Mouse (Mus musculus): ENCODE data around the gene Wbp4. TPM values are rescaled to one million over a fixed set of nuclear protein-coding genes. Genes with fewer than 3 reads are reported as not detected.

Wbp4 gene
- polyA plus RNA-seq, 2 experiments, result 22.6 to 44.1 TPM

GRCm38 (mm10) chr14:79507846-79508245 is 26.5 kb upstream of the Wbp4 start:
- Histone ChIP-seq H3K27me3 (ENCODE audit: control insufficient read depth, insufficient read depth, low read length) (no peaks in the 10 kb centered on the region), H3K4me3 (replicated peaks; ENCODE audit: low read length) (no peak overlapping the region), H3K36me3 (ENCODE audit: control insufficient read depth, insufficient read depth, low read length) (no peaks in the 10 kb centered on the region), H3K4me1 (ENCODE audit: control insufficient read depth, insufficient read depth, low read length) (0 out of 2 replicates have a peak, but pooled peaks cover 5% of the 10 kb centered on the region), H3K4me2 (replicated peaks; ENCODE audit: low read depth, low read length, severe bottlenecking) (no peak overlapping the region), H3K27ac (replicated peaks; ENCODE audit: low read depth, low read length) (0 out of 2 replicates have a peak overlapping the region, but pooled peaks have one; percentile 10), H3K9me3 (ENCODE audit: control insufficient read depth, low read length) (no peaks in the 10 kb centered on the region), H3K9ac (ENCODE audit: low read depth, low read length, severe bottlenecking) (no peak overlapping the region)
- 32% methylated on average over 1 of the region's 1 CpGs for WGBS
- no peak for ATAC-seq (ENCODE audit: low FRiP score, low read depth)
- no peak for TF ChIP-seq POLR2A (IDR thresholded peaks at IDR 0.05; ENCODE audit: borderline replicate concordance, extremely low read depth, insufficient read depth, insufficient read length)
- peak; percentile 8 for DNase-seq (ENCODE audit: low spot score)

- TF ChIP-seq POLR2A (IDR thresholded peaks at IDR 0.05; ENCODE audit: borderline replicate concordance, extremely low read depth, insufficient read depth, insufficient read length), result no peak
- no peaks in the 10 kb centered on the region for H3K9me3 ChIP-seq (ENCODE audit: control insufficient read depth, low read length)
- 0 out of 2 replicates have a peak, but pooled peaks cover 5% of the 10 kb centered on the region for H3K4me1 ChIP-seq (ENCODE audit: control insufficient read depth, insufficient read depth, low read length)
- no peak for ATAC-seq (ENCODE audit: low FRiP score, low read depth)
- H3K27me3 ChIP-seq (ENCODE audit: control insufficient read depth, insufficient read depth, low read length), result no peaks in the 10 kb centered on the region
- no peak overlapping the region for H3K27ac ChIP-seq (replicated peaks; ENCODE audit: low read depth, low read length)
- 66% methylated on average over 9 of the region's 9 CpGs for WGBS
- no peak overlapping the region for H3K4me2 ChIP-seq (replicated peaks; ENCODE audit: low read depth, low read length, severe bottlenecking)
- H3K4me3 ChIP-seq (replicated peaks; ENCODE audit: low read length), result no peak overlapping the region
- no peak for DNase-seq (ENCODE audit: low spot score)
- no peaks in the 10 kb centered on the region for H3K36me3 ChIP-seq (ENCODE audit: control insufficient read depth, insufficient read depth, low read length)
- H3K9ac ChIP-seq (ENCODE audit: low read depth, low read length, severe bottlenecking), result no peak overlapping the region
Measured at GRCm38 (mm10) chr14:79506207-79506606, 24.9 kb upstream of the Wbp4 start.

- Histone ChIP-seq H3K9me3 (ENCODE audit: control insufficient read depth, low read length) (no peaks in the 10 kb centered on the region), H3K27ac (replicated peaks; ENCODE audit: low read depth, low read length) (no peak overlapping the region), H3K27me3 (ENCODE audit: control insufficient read depth, insufficient read depth, low read length) (no peaks in the 10 kb centered on the region), H3K36me3 (ENCODE audit: control insufficient read depth, insufficient read depth, low read length) (no peaks in the 10 kb centered on the region), H3K4me3 (replicated peaks; ENCODE audit: low read length) (no peak overlapping the region), H3K4me1 (ENCODE audit: control insufficient read depth, insufficient read depth, low read length) (0 out of 2 replicates have a peak, but pooled peaks cover 5% of the 10 kb centered on the region), H3K9ac (ENCODE audit: low read depth, low read length, severe bottlenecking) (no peak overlapping the region), H3K4me2 (replicated peaks; ENCODE audit: low read depth, low read length, severe bottlenecking) (no peak overlapping the region)
- no peak for ATAC-seq (ENCODE audit: low FRiP score, low read depth)
- DNase-seq (ENCODE audit: low spot score), result no peak
- no peak for TF ChIP-seq POLR2A (IDR thresholded peaks at IDR 0.05; ENCODE audit: borderline replicate concordance, extremely low read depth, insufficient read depth, insufficient read length)
- 94% methylated on average over 7 of the region's 7 CpGs for WGBS
Measured at GRCm38 (mm10) chr14:79504246-79505006, 23.1 kb upstream of the Wbp4 start.

- H3K4me3 ChIP-seq (replicated peaks; ENCODE audit: low read length), result no peak overlapping the region
- no peaks in the 10 kb centered on the region for H3K9me3 ChIP-seq (ENCODE audit: control insufficient read depth, low read length)
- peak; percentile 51 for DNase-seq (ENCODE audit: low spot score)
- no peaks in the 10 kb centered on the region for H3K27me3 ChIP-seq (ENCODE audit: control insufficient read depth, insufficient read depth, low read length)
- no peak overlapping the region for H3K27ac ChIP-seq (replicated peaks; ENCODE audit: low read depth, low read length)
- no peak overlapping the region for H3K9ac ChIP-seq (ENCODE audit: low read depth, low read length, severe bottlenecking)
- 0 out of 2 replicates have a peak, but pooled peaks cover 5% of the 10 kb centered on the region for H3K4me1 ChIP-seq (ENCODE audit: control insufficient read depth, insufficient read depth, low read length)
- WGBS, result 58% methylated on average over 5 of the region's 5 CpGs
- no peak overlapping the region for H3K4me2 ChIP-seq (replicated peaks; ENCODE audit: low read depth, low read length, severe bottlenecking)
- no peaks in the 10 kb centered on the region for H3K36me3 ChIP-seq (ENCODE audit: control insufficient read depth, insufficient read depth, low read length)
- no peak for TF ChIP-seq POLR2A (IDR thresholded peaks at IDR 0.05; ENCODE audit: borderline replicate concordance, extremely low read depth, insufficient read depth, insufficient read length)
- ATAC-seq (ENCODE audit: low FRiP score, low read depth), result no peak
Measured at GRCm38 (mm10) chr14:79503371-79504075, 22.2 kb upstream of the Wbp4 start.

GRCm38 (mm10) chr14:79500756-79501155 is 19.4 kb upstream of the Wbp4 start:
- Histone ChIP-seq H3K36me3 (ENCODE audit: control insufficient read depth, insufficient read depth, low read length) (no peaks in the 10 kb centered on the region), H3K4me1 (ENCODE audit: control insufficient read depth, insufficient read depth, low read length) (no peaks in the 10 kb centered on the region), H3K4me3 (replicated peaks; ENCODE audit: low read length) (no peak overlapping the region), H3K9me3 (ENCODE audit: control insufficient read depth, low read length) (no peaks in the 10 kb centered on the region), H3K27ac (replicated peaks; ENCODE audit: low read depth, low read length) (no peak overlapping the region), H3K27me3 (ENCODE audit: control insufficient read depth, insufficient read depth, low read length) (no peaks in the 10 kb centered on the region), H3K4me2 (replicated peaks; ENCODE audit: low read depth, low read length, severe bottlenecking) (no peak overlapping the region), H3K9ac (ENCODE audit: low read depth, low read length, severe bottlenecking) (no peak overlapping the region)
- DNase-seq (ENCODE audit: low spot score), result no peak
- ATAC-seq (ENCODE audit: low FRiP score, low read depth), result no peak
- WGBS, result 78% methylated on average over 4 of the region's 4 CpGs
- TF ChIP-seq POLR2A (IDR thresholded peaks at IDR 0.05; ENCODE audit: borderline replicate concordance, extremely low read depth, insufficient read depth, insufficient read length), result no peak

Measured in limb, embryonic 14.5 days (tissue).